Mouse (Mus musculus) liver, embryonic 14.5 days (tissue): ENCODE data around the gene Fbxw11. TPM values are rescaled to one million over a fixed set of nuclear protein-coding genes. Genes with fewer than 3 reads are reported as not detected.

ENCODE experiments used
- ATAC-seq: fragments of 200-750 bp; cut with Nextera tagmentation; 2 replicates; pipeline ENCODE4 v1.8.0; 2017; ENCODE audit warnings: moderate number of reproducible peaks, mild to moderate bottlenecking, moderate library complexity; ENCODE audit not compliant: insufficient read depth
- DNase-seq, 3 experiments: peaks; one replicate each; pipeline ENCODE4 v3.0.0-alpha.2; 2012 to 2013; ENCODE audit warnings: low read depth in 3 of 3, low spot score in 3 of 3
- H3K27ac ChIP-seq: fragments of 300-500 bp; sonication (generic); 2 replicates; pipeline ENCODE4 v1.5.1; 2014; ENCODE audit warnings: moderate library complexity, mild to moderate bottlenecking, control low read depth, inconsistent platforms
- H3K27me3 ChIP-seq: fragments of 300-500 bp; sonication (generic); 2 replicates; pipeline ENCODE4 v1.6.1; 2014; ENCODE audit warnings: mild to moderate bottlenecking, low read length, moderate library complexity; ENCODE audit not compliant: control insufficient read depth, insufficient read depth
- H3K36me3 ChIP-seq: fragments of 300-500 bp; sonication (generic); replicated peaks from 2 replicates; pipeline ENCODE4 v1.6.1; 2014; ENCODE audit warnings: low read depth; ENCODE audit not compliant: control insufficient read depth, insufficient read depth
- H3K4me1 ChIP-seq, 2 experiments: fragments of 200-500 bp in 1 of 2; fragments of 300-500 bp in 1 of 2; sonication (generic) in 1 of 2; replicated peaks; 2 replicates each; pipeline ENCODE4 v1.6.1; 2012 to 2014; ENCODE audit warnings: antibody characterized with exemption in 1 of 2, inconsistent platforms in 1 of 2, low read length in 1 of 2; ENCODE audit not compliant: control insufficient read depth in 2 of 2, insufficient read depth in 2 of 2
- H3K4me2 ChIP-seq: fragments of 300-500 bp; sonication (generic); 2 replicates; pipeline ENCODE4 v1.6.1; 2014; ENCODE audit warnings: low read depth, mild to moderate bottlenecking, control low read depth, moderate library complexity
- H3K4me3 ChIP-seq, 2 experiments: fragments of 200-500 bp in 1 of 2; fragments of 300-500 bp in 1 of 2; sonication (generic) in 1 of 2; 2 replicates each; pipeline ENCODE4 v1.5.1; 2012 to 2014; ENCODE audit warnings: low read depth in 2 of 2, low read length in 2 of 2, mild to moderate bottlenecking in 2 of 2, control low read depth in 1 of 2, inconsistent platforms in 1 of 2, moderate library complexity in 1 of 2; ENCODE audit not compliant: insufficient read depth in 1 of 2
- H3K9ac ChIP-seq: fragments of 300-500 bp; sonication (generic); replicated peaks from 2 replicates; pipeline ENCODE4 v1.6.1; 2014; ENCODE audit warnings: mild to moderate bottlenecking, control low read depth, moderate library complexity
- H3K9me3 ChIP-seq: fragments of 300-500 bp; sonication (generic); 2 replicates; pipeline ENCODE4 v1.6.1; 2016; ENCODE audit warnings: low read length, mixed read lengths; ENCODE audit not compliant: control insufficient read depth
- CTCF ChIP-seq: IDR thresholded peaks from 2 replicates; pipeline ENCODE4 v1.5.1; 2016; ENCODE audit warnings: antibody characterized with exemption, low read depth, control low read depth
- EP300 ChIP-seq: IDR thresholded peaks from 2 replicates; pipeline ENCODE4 v1.6.1; 2016; ENCODE audit warnings: antibody characterized with exemption, low read depth
- WGBS: fragments of 180-500 bp; shearing (Covaris S2); extraction: QIAGEN DNeasy Blood & Tissue Kit; methylation state at CpG from one replicate; pipeline ENCODE4 v1.1.7; 2014; ENCODE audit not compliant: insufficient replicate concordance; 5-methylcytosine and 5-hydroxymethylcytosine counted together
- polyA plus RNA-seq, 2 experiments: library from polyadenylated mRNA; depleted of rRNA in 1 of 2; stranded (reverse) in 1 of 2; unstranded in 1 of 2; fragments of >200 nt; fragmentation: Nextera tagmentation in 1 of 2; extraction: Ambion mirVana in 1 of 2; gene quantifications; 2 replicates each; pipeline versions ENCODE4 v1.2.1 to v1.2.3; 2012 to 2014

The Fbxw11 gene
- polyA plus RNA-seq, 2 experiments = 10.9 to 13.9 TPM

GRCm38 (mm10) chr11:32746036-32746435 lies 103.5 kb downstream of the Fbxw11 start:
- no peak overlapping the region for H3K4me2 ChIP-seq
- DNase-seq (peak in 1 of 3 experiments; percentile 28), ATAC-seq (peak; percentile 48; the same call in 1 of the 2 replicates)
- no peak overlapping the region for H3K27ac ChIP-seq
- WGBS = 24% methylated on average over 5 of the region's 5 CpGs
- H3K9me3 ChIP-seq = no peaks in the 10 kb centered on the region
- no peak overlapping the region for H3K9ac ChIP-seq
- peaks cover 6 to 14% of the 10 kb centered on the region in 2 experiments; a peak in 3 of 4 replicates for H3K4me1 ChIP-seq
- H3K4me3 ChIP-seq = no peak overlapping the region
- TF ChIP-seq CTCF (no peak), EP300 (no peak)
- H3K27me3 ChIP-seq = no peaks in the 10 kb centered on the region
- peaks cover 17% of the 10 kb centered on the region for H3K36me3 ChIP-seq

- H3K4me3 ChIP-seq = no peak overlapping the region
- H3K9ac ChIP-seq = no peak overlapping the region
- H3K27ac ChIP-seq = no peak overlapping the region
- H3K36me3 ChIP-seq = peaks cover 13% of the 10 kb centered on the region
- no peak overlapping the region for H3K4me2 ChIP-seq
- WGBS = 76% methylated on average over 3 of the region's 3 CpGs
- ATAC-seq = no peak
- TF ChIP-seq EP300 (no peak), CTCF (no peak)
- no peaks in the 10 kb centered on the region for H3K27me3 ChIP-seq
- no peaks in the 10 kb centered on the region for H3K9me3 ChIP-seq
- no peak for DNase-seq
- peaks cover 6 to 14% of the 10 kb centered on the region in 2 experiments; a peak in 3 of 4 replicates for H3K4me1 ChIP-seq
Measured at GRCm38 (mm10) chr11:32746475-32746874, 104.0 kb downstream of the Fbxw11 start.

GRCm38 (mm10) chr11:32748800-32749199 lies 106.3 kb downstream of the Fbxw11 start:
- Histone ChIP-seq H3K27ac (no peak overlapping the region), H3K9ac (no peak overlapping the region), H3K4me3 (no peak overlapping the region), H3K9me3 (no peaks in the 10 kb centered on the region), H3K4me1 (peaks cover 6 to 22% of the 10 kb centered on the region in 2 experiments; a peak in 3 of 4 replicates), H3K36me3 (peaks cover 5% of the 10 kb centered on the region), H3K4me2 (no peak overlapping the region), H3K27me3 (no peaks in the 10 kb centered on the region)
- TF ChIP-seq CTCF (no peak), EP300 (no peak)
- ATAC-seq = peak; percentile 30; the same call in 1 of the 2 replicates
- WGBS = 28% methylated on average over 4 of the region's 4 CpGs
- no peak for DNase-seq

GRCm38 (mm10) chr11:32751863-32752594 lies 109.5 kb downstream of the Fbxw11 start:
- TF ChIP-seq EP300 (no peak), CTCF (no peak)
- ATAC-seq (no peak), DNase-seq (no peak)
- Histone ChIP-seq H3K9me3 (no peaks in the 10 kb centered on the region), H3K4me2 (no peak overlapping the region), H3K27me3 (no peaks in the 10 kb centered on the region), H3K9ac (no peak overlapping the region), H3K36me3 (no peaks in the 10 kb centered on the region), H3K4me3 (no peak overlapping the region), H3K4me1 (peaks cover 0 to 7% of the 10 kb centered on the region in 2 experiments; a peak in 2 of 4 replicates), H3K27ac (no peak overlapping the region)
- WGBS = 44% methylated on average over 7 of the region's 7 CpGs

- Histone ChIP-seq H3K27me3 (no peaks in the 10 kb centered on the region), H3K9me3 (no peaks in the 10 kb centered on the region), H3K4me1 (peaks cover 0 to 7% of the 10 kb centered on the region in 2 experiments; a peak in 2 of 4 replicates), H3K27ac (no peak overlapping the region), H3K4me3 (no peak overlapping the region), H3K4me2 (no peak overlapping the region), H3K9ac (no peak overlapping the region), H3K36me3 (no peaks in the 10 kb centered on the region)
- TF ChIP-seq EP300 (no peak), CTCF (no peak)
- peak; percentile 65 for ATAC-seq
- WGBS = 15% methylated on average over 5 of the region's 5 CpGs
- peak in 1 of 3 experiments; percentile 12 for DNase-seq
Measured at GRCm38 (mm10) chr11:32752595-32752885, 110.0 kb downstream of the Fbxw11 start.
